Mouse (Mus musculus) testis, adult 2 months (tissue): ENCODE measurements around the gene Akip1.

Experiments
- CTCF ChIP-seq: fragments of 200-500 bp; IDR thresholded peaks from 2 replicates; pipeline ENCODE4 v1.5.1; 2012; ENCODE audit warnings: low read depth, mild to moderate bottlenecking, inconsistent platforms, low read length, moderate library complexity; ENCODE audit not compliant: control insufficient read depth, insufficient read depth, insufficient replicate concordance
- POLR2A ChIP-seq: fragments of 200-500 bp; IDR thresholded peaks from 2 replicates; pipeline ENCODE4 v1.6.1; 2012; ENCODE audit warnings: low read depth, mild to moderate bottlenecking, inconsistent platforms, low read length, moderate library complexity; ENCODE audit not compliant: control insufficient read depth

DNA sequence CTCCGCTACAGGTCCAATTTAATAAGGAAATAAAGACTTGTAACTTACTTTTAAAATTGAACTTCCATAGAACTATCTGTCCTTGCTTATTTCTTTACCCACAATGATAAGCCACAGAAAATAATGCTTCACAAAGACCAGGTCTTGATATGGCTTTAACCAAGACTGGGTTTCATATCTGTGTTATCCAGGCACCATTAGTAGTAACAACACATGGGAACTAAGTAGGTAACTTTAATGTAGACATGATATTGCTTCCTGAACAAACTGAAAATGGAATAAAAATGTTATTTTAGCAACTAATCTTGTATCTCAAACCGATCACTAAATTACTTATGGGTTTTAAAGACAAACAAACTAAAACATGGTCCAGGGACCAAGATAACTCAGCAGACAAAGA, 44.2 kb upstream of the Akip1 start:
- TF ChIP-seq POLR2A (no peak), CTCF (no peak)
